Mouse (Mus musculus) CH12.LX (cell line): Measurements from ENCODE around the gene Acot9. TPM values are rescaled to one million over a fixed set of nuclear protein-coding genes. Genes with fewer than 3 reads are reported as not detected.

Experiments
- DNase-seq: peaks from one replicate; pipeline ENCODE4 v3.0.0-alpha.2; 2013; ENCODE audit errors: extremely low read depth
- H3K27ac ChIP-seq: 2 replicates; pipeline ENCODE4 v1.5.1; 2012; ENCODE audit warnings: low read depth, mild to moderate bottlenecking, control low read depth, moderate library complexity; ENCODE audit not compliant: insufficient read depth
- H3K27me3 ChIP-seq: replicated peaks from 2 replicates; pipeline ENCODE3; 2012; ENCODE audit warnings: inconsistent platforms
- H3K36me3 ChIP-seq, 2 experiments: replicated peaks in 1 of 2; 2 replicates each; pipeline versions ENCODE3 to v1.6.1; 2012; ENCODE audit warnings: inconsistent platforms in 1 of 2, low read length in 1 of 2, mild to moderate bottlenecking in 1 of 2, mixed read lengths in 1 of 2, moderate library complexity in 1 of 2; ENCODE audit not compliant: control insufficient read depth in 1 of 2, insufficient read depth in 1 of 2
- H3K4me1 ChIP-seq, 2 experiments: 2 replicates each; pipeline ENCODE4 v1.6.1; 2012; ENCODE audit warnings: inconsistent platforms in 1 of 2, moderate library complexity in 1 of 2; ENCODE audit not compliant: insufficient read depth in 2 of 2, control insufficient read depth in 1 of 2
- H3K4me2 ChIP-seq: 2 replicates; pipeline ENCODE4 v1.6.1; 2012; ENCODE audit warnings: low read depth, mild to moderate bottlenecking, control low read depth; ENCODE audit not compliant: poor library complexity, insufficient read depth, severe bottlenecking
- H3K4me3 ChIP-seq, 3 experiments: fragments of 150-350 bp in 1 of 3; sonication (generic) in 1 of 3; replicated peaks in 1 of 3; 2 replicates each; pipeline versions ENCODE3 to v1.5.1; 2011 to 2012; ENCODE audit warnings: low read depth in 2 of 3, low read length in 2 of 3, mild to moderate bottlenecking in 2 of 3, moderate library complexity in 2 of 3, control low read depth in 1 of 3, improper control_type of control experiment in 1 of 3, inconsistent platforms in 1 of 3, mixed read lengths in 1 of 3; ENCODE audit not compliant: poor library complexity in 1 of 3
- H3K79me2 ChIP-seq: replicated peaks from 2 replicates; pipeline ENCODE4 v1.6.1; 2012; ENCODE audit warnings: mild to moderate bottlenecking, moderate library complexity; ENCODE audit not compliant: control insufficient read depth, poor library complexity, insufficient read depth, severe bottlenecking; ENCODE audit errors: extremely low read depth
- H3K9ac ChIP-seq: 2 replicates; pipeline ENCODE4 v1.6.1; 2012; ENCODE audit warnings: low read depth, mild to moderate bottlenecking, control low read depth, moderate library complexity; ENCODE audit not compliant: insufficient read depth
- H3K9me3 ChIP-seq: replicated peaks from 2 replicates; pipeline ENCODE3; 2012; ENCODE audit warnings: low read length, inconsistent platforms, mixed read lengths
- BHLHE40 ChIP-seq: IDR thresholded peaks from 2 replicates; pipeline ENCODE4 v1.6.1; 2011; ENCODE audit warnings: mild to moderate bottlenecking, low read depth, low read length, improper control_type of control experiment
- CHD1 ChIP-seq: IDR thresholded peaks from 2 replicates; pipeline ENCODE4 v1.6.1; 2012; ENCODE audit warnings: low read depth, low read length, improper control_type of control experiment, inconsistent platforms
- CHD2 ChIP-seq: IDR thresholded peaks from 2 replicates; pipeline ENCODE4 v1.6.1; 2011; ENCODE audit warnings: low read length, improper control_type of control experiment
- CTCF ChIP-seq, 2 experiments: IDR thresholded peaks in 1 of 2; conservative IDR thresholded peaks in 1 of 2; 2 replicates each; pipeline ENCODE4 v1.5.1; 2011 to 2012; ENCODE audit warnings: low read depth in 2 of 2, low read length in 2 of 2, improper control_type of control experiment in 1 of 2, inconsistent platforms in 1 of 2, mild to moderate bottlenecking in 1 of 2, moderate library complexity in 1 of 2
- E2F4 ChIP-seq: IDR thresholded peaks from 2 replicates; pipeline ENCODE4 v1.6.1; 2011; ENCODE audit warnings: low read depth, low read length, improper control_type of control experiment; ENCODE audit not compliant: insufficient replicate concordance
- ELF1 ChIP-seq: IDR thresholded peaks from 2 replicates; pipeline ENCODE4 v1.6.1; 2014; ENCODE audit warnings: low read depth, mild to moderate bottlenecking, inconsistent platforms, low read length, improper control_type of control experiment
- EP300 ChIP-seq: IDR thresholded peaks from 2 replicates; pipeline ENCODE4 v1.6.1; 2011; ENCODE audit warnings: low read length, improper control_type of control experiment
- GABPA ChIP-seq: IDR thresholded peaks from 2 replicates; pipeline ENCODE4 v1.6.1; 2012; ENCODE audit warnings: low read depth, low read length, improper control_type of control experiment, inconsistent platforms; ENCODE audit not compliant: insufficient replicate concordance
- HCFC1 ChIP-seq: IDR thresholded peaks from 2 replicates; pipeline ENCODE4 v1.6.1; 2012; ENCODE audit warnings: low read depth, mild to moderate bottlenecking, inconsistent platforms, low read length, improper control_type of control experiment
- IRF4 ChIP-seq: IDR thresholded peaks from 2 replicates; pipeline ENCODE4 v1.6.1; 2014; ENCODE audit warnings: low read depth, mild to moderate bottlenecking, inconsistent platforms, low read length, improper control_type of control experiment
- JUN ChIP-seq: IDR thresholded peaks from 2 replicates; pipeline ENCODE4 v1.6.1; 2011; ENCODE audit warnings: low read depth, mild to moderate bottlenecking, low read length, improper control_type of control experiment, moderate library complexity; ENCODE audit not compliant: insufficient read depth
- JUND ChIP-seq: conservative IDR thresholded peaks from 2 replicates; pipeline ENCODE4 v1.6.1; 2011; ENCODE audit warnings: low read depth, low read length, improper control_type of control experiment
- KAT2A ChIP-seq: IDR thresholded peaks from 2 replicates; pipeline ENCODE4 v1.6.1; 2012; ENCODE audit warnings: low read length, improper control_type of control experiment, inconsistent platforms; ENCODE audit not compliant: insufficient replicate concordance
- MAFK ChIP-seq: IDR thresholded peaks from 2 replicates; pipeline ENCODE4 v1.6.1; 2011; ENCODE audit warnings: low read length, improper control_type of control experiment; ENCODE audit not compliant: insufficient replicate concordance
- MAX ChIP-seq: IDR thresholded peaks from 2 replicates; pipeline ENCODE4 v1.6.1; 2011; ENCODE audit warnings: low read length, improper control_type of control experiment
- MEF2A ChIP-seq: IDR thresholded peaks from 2 replicates; pipeline ENCODE4 v1.6.1; 2014; ENCODE audit warnings: low read depth, mild to moderate bottlenecking, inconsistent platforms, low read length, improper control_type of control experiment, borderline replicate concordance
- MXI1 ChIP-seq: IDR thresholded peaks from 2 replicates; pipeline ENCODE4 v1.6.1; 2011; ENCODE audit warnings: mild to moderate bottlenecking, low read depth, low read length, improper control_type of control experiment
- MYC ChIP-seq: IDR thresholded peaks from 2 replicates; pipeline ENCODE4 v1.6.1; 2011; ENCODE audit warnings: low read depth, mild to moderate bottlenecking, improper control_type of control experiment, low read length
- NELFE ChIP-seq: IDR thresholded peaks from 2 replicates; pipeline ENCODE4 v1.6.1; 2011; ENCODE audit warnings: low read depth, low read length, improper control_type of control experiment
- NRF1 ChIP-seq: IDR thresholded peaks from 2 replicates; pipeline ENCODE4 v1.6.1; 2014; ENCODE audit warnings: low read depth, mild to moderate bottlenecking, inconsistent platforms, low read length, improper control_type of control experiment, moderate library complexity
- PAX5 ChIP-seq: IDR thresholded peaks from 2 replicates; pipeline ENCODE4 v1.6.1; 2012; ENCODE audit warnings: low read length, inconsistent platforms, mixed read lengths
- POLR2A ChIP-seq: IDR thresholded peaks from 2 replicates; pipeline ENCODE4 v1.6.1; 2011; ENCODE audit warnings: low read depth, mild to moderate bottlenecking, improper control_type of control experiment, low read length
- POLR2AphosphoS2 ChIP-seq: IDR thresholded peaks from 2 replicates; pipeline ENCODE4 v1.6.1; 2011; ENCODE audit warnings: low read depth, low read length, improper control_type of control experiment
- RAD21 ChIP-seq: IDR thresholded peaks from 2 replicates; pipeline ENCODE4 v1.6.1; 2011; ENCODE audit warnings: low read depth, mild to moderate bottlenecking, low read length, improper control_type of control experiment, moderate library complexity
- RCOR1 ChIP-seq: conservative IDR thresholded peaks from 2 replicates; pipeline ENCODE4 v1.6.1; 2012; ENCODE audit warnings: low read depth, mild to moderate bottlenecking, inconsistent platforms, low read length, improper control_type of control experiment
- SIN3A ChIP-seq: IDR thresholded peaks from 2 replicates; pipeline ENCODE4 v1.6.1; 2012; ENCODE audit warnings: low read length, improper control_type of control experiment, inconsistent platforms
- SMC3 ChIP-seq: IDR thresholded peaks from 2 replicates; pipeline ENCODE4 v1.6.1; 2011; ENCODE audit warnings: low read depth, low read length, improper control_type of control experiment
- TBP ChIP-seq: conservative IDR thresholded peaks from 2 replicates; pipeline ENCODE4 v1.6.1; 2011; ENCODE audit warnings: low read depth, low read length, improper control_type of control experiment
- TCF12 ChIP-seq: IDR thresholded peaks from 2 replicates; pipeline ENCODE4 v1.6.1; 2014; ENCODE audit warnings: low read depth, mild to moderate bottlenecking, inconsistent platforms, low read length, improper control_type of control experiment
- USF1 ChIP-seq: IDR thresholded peaks from 2 replicates; pipeline ENCODE4 v1.6.1; 2014; ENCODE audit warnings: low read depth, mild to moderate bottlenecking, inconsistent platforms, low read length, improper control_type of control experiment
- USF2 ChIP-seq: conservative IDR thresholded peaks from 2 replicates; pipeline ENCODE4 v1.6.1; 2011; ENCODE audit warnings: low read depth, low read length, improper control_type of control experiment
- ZKSCAN1 ChIP-seq: IDR thresholded peaks from 2 replicates; pipeline ENCODE4 v1.6.1; 2012; ENCODE audit warnings: low read depth, inconsistent platforms, low read length, improper control_type of control experiment, borderline replicate concordance
- ZMIZ1 ChIP-seq: IDR thresholded peaks from 2 replicates; pipeline ENCODE4 v1.6.1; 2012; ENCODE audit warnings: low read depth, mild to moderate bottlenecking, inconsistent platforms, low read length, improper control_type of control experiment
- ZNF384 ChIP-seq: IDR thresholded peaks from 2 replicates; pipeline ENCODE4 v1.6.1; 2012; ENCODE audit warnings: low read depth, low read length, improper control_type of control experiment, inconsistent platforms
- dilution Hi-C: fragments of 300-500 bp; cut with MboI; formaldehyde crosslinking; loops from 2 replicates; pipeline ENCODE4 v1.14.3; 2020; ENCODE audit warnings: low sequenced_read_pairs; ENCODE audit not compliant: extremely low pct_unique_long_range_greater_than_20kb, extremely low pct_ligation_motif_present
- in situ Hi-C: fragments of 300-500 bp; cut with MboI; formaldehyde crosslinking; loops from 3 replicates; pipeline ENCODE4 v1.14.3; 2019; ENCODE audit warnings: low sequenced_read_pairs, low pct_ligation_motif_present, low pct_unique_long_range_greater_than_20kb, mixed read lengths
- polyA plus RNA-seq: library from polyadenylated mRNA; unstranded; fragments of >175 nt; gene quantifications from 2 replicates; pipeline ENCODE4 v1.2.1, GENCODE M21; 2012; ENCODE audit warnings: low read depth; ENCODE audit not compliant: insufficient read length
- total RNA-seq, 2 experiments: library from RNA; depleted of rRNA; stranded (reverse); fragments of 300-350 nt in 1 of 2; fragments of >200 nt in 1 of 2; gene quantifications; 2 replicates each; pipeline ENCODE4 v1.2.3; 2012 to 2014

The Acot9 gene
- total RNA-seq (2012; rRNA removed) = 39.1 and 44.7 TPM in 2 replicates
- 70.6 and 89.5 TPM in 2 replicates for total RNA-seq (2014; rRNA removed)
- 45.4 and 46.2 TPM in 2 replicates for polyA plus RNA-seq

- no peaks in the 10 kb centered on the region for H3K9me3 ChIP-seq
- peak within 1 kb of the TSS; percentile 61 to 100 (median 65) for H3K4me3 ChIP-seq
- peak within 1 kb of the TSS; percentile 50 for H3K4me2 ChIP-seq
- dilution Hi-C loops = no loop called here
- H3K9ac ChIP-seq = peak within 1 kb of the TSS; percentile 86
- TF ChIP-seq TBP (peak; percentile 85), TCF12 (no peak), POLR2AphosphoS2 (0 out of 2 replicates have a peak, but pooled peaks have one; percentile 56), HCFC1 (0 out of 2 replicates have a peak, but pooled peaks have one; percentile 28), ZKSCAN1 (no peak), EP300 (no peak), MYC (no peak), RAD21 (peak; percentile 61), KAT2A (no peak), MXI1 (peak; percentile 76), MEF2A (0 out of 2 replicates have a peak, but pooled peaks have one; percentile 11), ZNF384 (no peak), ELF1 (no peak), SMC3 (peak; percentile 44), IRF4 (peak; percentile 61), GABPA (no peak), POLR2A (peak; percentile 96), MAX (no peak), MAFK (no peak), SIN3A (peak; percentile 67; the same call in 1 of the 2 replicates), CTCF (conservative IDR thresholded peaks at IDR 0.05 in 1 of 2, IDR thresholded peaks at IDR 0.05 in 1 of 2; ENCODE audit: low read depth in 2 of 2, low read length in 2 of 2) (peak in 1 of 2 experiments; percentile 51; a peak in 1 of 4 replicates), NRF1 (peak; percentile 39; the same call in 1 of the 2 replicates), NELFE (peak; percentile 96), RCOR1 (no peak), CHD2 (no peak), PAX5 (no peak), JUN (no peak), JUND (no peak), CHD1 (no peak), USF2 (no peak), BHLHE40 (no peak), ZMIZ1 (peak; percentile 74), USF1 (no peak), E2F4 (no peak; the same call in 1 of the 2 replicates)
- TF ChIP-seq, all 38 proteins: peak for 14
- Histone ChIP-seq H3K4me1 (peaks cover 0 to 6% of the 10 kb centered on the region in 2 experiments; a peak in 2 of 4 replicates), H3K79me2 (peaks cover 11% of the 10 kb centered on the region), H3K27ac (peak within 1 kb of the TSS; percentile 73; the same call in 1 of the 2 replicates), H3K36me3 (peaks cover 0 to 3% of the 10 kb centered on the region in 2 experiments), H3K27me3 (no peaks in the 10 kb centered on the region)
- DNase-seq = peak; percentile 86
- in situ Hi-C loops = no loop called here
Observed at GRCm38 (mm10) chrX:155262235-155262914, at the start of gene Acot9. Gene Acot9, plus strand, starts transcription at chrX:155262443.
